Mouse (Mus musculus) hindbrain, embryonic 12.5 days (tissue): ENCODE measurements at regions not wholly inside any gene's neighbourhood (a gene's known extent, or its start where the extent isn't known, plus 50 kb on each side); places are given as distances from the start of the nearest gene placed in this dataset.

Experiments
- ATAC-seq: fragments of 200-750 bp; cut with Nextera tagmentation; 2 replicates; pipeline ENCODE4 v1.8.0; 2017; ENCODE audit warnings: moderate TSS enrichment; ENCODE audit not compliant: low FRiP score
- H3K27ac ChIP-seq: fragments of 300-500 bp; sonication (generic); 2 replicates; pipeline ENCODE4 v1.5.1; 2016; ENCODE audit warnings: mild to moderate bottlenecking
- H3K27me3 ChIP-seq: fragments of 300-500 bp; sonication (generic); 2 replicates; pipeline ENCODE4 v1.6.1; 2016; ENCODE audit warnings: mild to moderate bottlenecking
- H3K36me3 ChIP-seq: fragments of 300-500 bp; sonication (generic); 2 replicates; pipeline ENCODE4 v1.6.1; 2016; ENCODE audit warnings: mild to moderate bottlenecking
- H3K4me1 ChIP-seq: fragments of 300-500 bp; sonication (generic); 2 replicates; pipeline ENCODE4 v1.6.1; 2016
- H3K4me2 ChIP-seq: fragments of 300-500 bp; sonication (generic); replicated peaks from 2 replicates; pipeline ENCODE4 v1.6.1; 2016; ENCODE audit warnings: mild to moderate bottlenecking
- H3K4me3 ChIP-seq: fragments of 300-500 bp; sonication (generic); 2 replicates; pipeline ENCODE4 v1.5.1; 2016; ENCODE audit warnings: mild to moderate bottlenecking
- H3K9ac ChIP-seq: fragments of 300-500 bp; sonication (generic); 2 replicates; pipeline ENCODE4 v1.6.1; 2016; ENCODE audit warnings: mild to moderate bottlenecking, moderate library complexity
- H3K9me3 ChIP-seq: fragments of 300-500 bp; sonication (generic); replicated peaks from 2 replicates; pipeline ENCODE4 v1.6.1; 2016; ENCODE audit warnings: mild to moderate bottlenecking
- WGBS: fragments of 180-500 bp; shearing (Covaris S2); methylation state at CpG from one replicate; pipeline ENCODE4 v1.1.7; 2016; 5-methylcytosine and 5-hydroxymethylcytosine counted together

- Histone ChIP-seq H3K4me1 (no peaks in the 10 kb centered on the region), H3K4me2 (no peak overlapping the region), H3K9ac (no peak overlapping the region), H3K27ac (no peak overlapping the region), H3K9me3 (no peaks in the 10 kb centered on the region), H3K36me3 (no peaks in the 10 kb centered on the region), H3K4me3 (no peak overlapping the region), H3K27me3 (no peaks in the 10 kb centered on the region)
- ATAC-seq = no peak
- 73% methylated on average over 3 of the region's 3 CpGs for WGBS
Observed at GRCm38 (mm10) chr15:52899822-52900221, 984.9 kb upstream of the Gm7489 start.

DNA sequence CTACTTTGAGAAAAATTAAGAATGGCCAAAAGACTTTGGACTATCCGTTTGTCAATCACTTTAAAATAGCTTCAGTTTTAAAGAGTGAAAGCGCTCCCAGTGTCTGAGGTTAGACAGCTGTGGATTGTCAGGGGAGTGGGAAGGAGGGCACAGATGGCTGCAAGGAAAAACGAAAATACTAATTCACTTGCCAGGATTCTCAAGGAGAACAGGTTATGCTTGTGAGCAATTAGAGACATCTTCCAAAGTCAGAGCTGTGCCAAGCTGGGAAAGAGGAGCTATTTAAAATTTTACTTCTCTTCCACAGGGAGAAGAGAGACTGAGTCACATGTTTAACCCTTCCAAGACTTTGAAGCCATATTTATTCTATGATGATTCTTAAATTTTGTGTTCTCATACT is 979.5 kb upstream of the Gm7489 start:
- H3K36me3 ChIP-seq = no peaks in the 10 kb centered on the region
- ATAC-seq = no peak
- H3K4me3 ChIP-seq = no peak overlapping the region
- H3K9me3 ChIP-seq = no peaks in the 10 kb centered on the region
- H3K27me3 ChIP-seq = no peaks in the 10 kb centered on the region
- no peaks in the 10 kb centered on the region for H3K4me1 ChIP-seq
- no peak overlapping the region for H3K27ac ChIP-seq
- no peak overlapping the region for H3K9ac ChIP-seq
- H3K4me2 ChIP-seq = no peak overlapping the region
- 73% methylated on average over 3 of the region's 3 CpGs for WGBS

- WGBS = 45% methylated on average over 1 of the region's 1 CpGs
- Histone ChIP-seq H3K27me3 (no peaks in the 10 kb centered on the region), H3K9me3 (no peaks in the 10 kb centered on the region), H3K4me2 (no peak overlapping the region), H3K27ac (no peak overlapping the region), H3K4me1 (no peaks in the 10 kb centered on the region), H3K9ac (no peak overlapping the region), H3K4me3 (no peak overlapping the region), H3K36me3 (no peaks in the 10 kb centered on the region)
- no peak for ATAC-seq
Observed at GRCm38 (mm10) chr15:52907217-52907616, 977.5 kb upstream of the Gm7489 start.

- 76% methylated on average over 1 of the region's 1 CpGs for WGBS
- no peak overlapping the region for H3K4me3 ChIP-seq
- H3K9ac ChIP-seq = no peak overlapping the region
- H3K27me3 ChIP-seq = no peaks in the 10 kb centered on the region
- H3K4me1 ChIP-seq = no peaks in the 10 kb centered on the region
- no peaks in the 10 kb centered on the region for H3K36me3 ChIP-seq
- no peak for ATAC-seq
- H3K4me2 ChIP-seq = no peak overlapping the region
- no peak overlapping the region for H3K27ac ChIP-seq
- peaks cover 15% of the 10 kb centered on the region; the same call in 1 of the 2 replicates for H3K9me3 ChIP-seq
Observed at GRCm38 (mm10) chr15:52922277-52922676, 962.4 kb upstream of the Gm7489 start.

DNA sequence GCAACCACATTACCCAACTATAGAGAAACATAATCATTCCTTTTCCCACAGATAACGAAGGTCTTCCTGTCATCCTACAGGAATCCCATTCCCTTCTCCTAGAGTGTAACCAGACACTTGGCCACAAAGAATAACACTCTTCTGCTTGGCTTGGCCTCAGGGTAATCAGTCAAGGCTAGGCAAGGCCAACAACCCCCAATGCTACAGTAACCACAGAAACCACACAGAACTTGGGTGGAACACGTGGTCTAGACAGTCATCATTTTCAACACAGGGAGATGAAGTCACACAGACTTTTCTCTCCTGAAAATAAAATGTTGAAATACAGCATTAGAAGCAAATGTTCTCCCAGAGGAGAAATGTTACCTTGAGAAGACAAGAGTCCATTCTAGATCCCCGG is 956.3 kb upstream of the Gm7489 start:
- H3K27ac ChIP-seq = no peak overlapping the region
- H3K27me3 ChIP-seq = no peaks in the 10 kb centered on the region
- WGBS = 72% methylated on average over 3 of the region's 3 CpGs
- no peak overlapping the region for H3K9ac ChIP-seq
- H3K4me3 ChIP-seq = no peak overlapping the region
- no peaks in the 10 kb centered on the region for H3K36me3 ChIP-seq
- H3K4me1 ChIP-seq = no peaks in the 10 kb centered on the region
- no peak for ATAC-seq
- no peaks in the 10 kb centered on the region for H3K9me3 ChIP-seq
- H3K4me2 ChIP-seq = no peak overlapping the region

DNA sequence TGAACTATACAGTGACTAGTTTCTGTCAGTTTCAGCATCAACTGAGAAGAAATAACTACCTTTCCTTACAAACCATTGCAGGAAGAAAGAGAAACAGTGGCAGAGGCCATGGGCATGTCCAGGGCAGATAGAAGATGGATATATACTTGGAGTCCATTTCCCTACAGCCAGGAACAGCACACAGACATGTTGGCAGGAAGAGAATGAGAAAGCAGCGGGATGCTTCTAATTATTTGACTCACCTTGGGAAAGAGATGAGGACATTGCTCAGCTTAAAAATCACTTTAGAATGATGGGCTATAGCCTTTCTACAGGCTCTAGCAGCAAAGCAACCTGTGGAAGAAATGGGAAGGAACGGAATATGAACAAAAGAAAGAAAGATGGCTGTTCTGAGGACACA is 947.6 kb upstream of the Gm7489 start:
- Histone ChIP-seq H3K9ac (no peak overlapping the region), H3K4me3 (no peak overlapping the region), H3K36me3 (no peaks in the 10 kb centered on the region), H3K4me1 (no peaks in the 10 kb centered on the region), H3K9me3 (no peaks in the 10 kb centered on the region), H3K27ac (no peak overlapping the region), H3K27me3 (no peaks in the 10 kb centered on the region), H3K4me2 (no peak overlapping the region)
- ATAC-seq = no peak
- 86% methylated on average over 2 of the region's 2 CpGs for WGBS

DNA sequence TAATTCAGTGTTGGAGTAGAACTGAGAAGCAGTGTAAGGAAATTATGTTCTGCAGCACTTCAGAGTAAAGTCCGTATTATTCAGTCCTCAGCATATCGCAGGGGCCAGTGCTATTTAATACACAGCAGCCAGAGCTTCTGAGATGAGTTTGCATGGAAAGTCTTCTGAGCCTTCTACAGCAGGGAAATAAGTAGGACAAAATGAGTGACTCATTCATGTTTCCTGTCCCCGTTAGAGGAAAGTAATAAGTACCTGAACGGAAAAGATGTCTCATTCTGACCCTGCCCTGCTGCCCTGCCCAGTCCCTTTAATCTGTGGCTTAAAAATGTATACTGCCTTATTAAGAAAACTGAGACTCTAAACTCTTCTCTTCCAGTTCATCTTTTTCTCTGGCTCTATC is 940.1 kb upstream of the Gm7489 start:
- Histone ChIP-seq H3K4me3 (no peak overlapping the region), H3K9me3 (no peaks in the 10 kb centered on the region), H3K4me2 (no peak overlapping the region), H3K27me3 (no peaks in the 10 kb centered on the region), H3K36me3 (no peaks in the 10 kb centered on the region), H3K27ac (no peak overlapping the region), H3K4me1 (no peaks in the 10 kb centered on the region), H3K9ac (no peak overlapping the region)
- no peak for ATAC-seq
- 90% methylated on average over 4 of the region's 4 CpGs for WGBS

DNA sequence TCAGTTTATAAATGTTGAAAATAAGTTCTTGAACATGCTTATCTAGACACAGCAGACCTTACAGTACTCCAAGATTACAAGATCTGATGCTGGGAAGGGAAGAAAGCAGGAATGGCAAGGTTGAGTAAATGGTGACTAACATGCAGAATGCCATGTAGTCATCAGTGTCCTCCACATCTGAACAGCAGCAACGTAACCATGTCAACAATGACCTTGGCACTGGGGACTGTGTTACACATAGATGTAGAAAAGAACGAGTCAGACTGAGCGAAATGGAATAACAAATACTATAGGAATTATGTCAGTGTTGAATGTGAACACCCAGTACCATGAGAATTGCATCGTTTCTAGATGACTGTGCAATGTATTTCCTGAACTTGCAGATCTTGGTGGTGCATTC is 936.5 kb upstream of the Gm7489 start:
- no peak overlapping the region for H3K4me2 ChIP-seq
- no peak overlapping the region for H3K9ac ChIP-seq
- no peak for ATAC-seq
- H3K27me3 ChIP-seq = no peaks in the 10 kb centered on the region
- H3K4me3 ChIP-seq = no peak overlapping the region
- WGBS = 96% methylated on average over 4 of the region's 4 CpGs
- H3K36me3 ChIP-seq = no peaks in the 10 kb centered on the region
- H3K27ac ChIP-seq = no peak overlapping the region
- H3K9me3 ChIP-seq = no peaks in the 10 kb centered on the region
- H3K4me1 ChIP-seq = no peaks in the 10 kb centered on the region

- H3K4me1 ChIP-seq = no peaks in the 10 kb centered on the region
- H3K9ac ChIP-seq = no peak overlapping the region
- no peak overlapping the region for H3K27ac ChIP-seq
- ATAC-seq = no peak
- no peaks in the 10 kb centered on the region for H3K27me3 ChIP-seq
- H3K9me3 ChIP-seq = no peaks in the 10 kb centered on the region
- no peak overlapping the region for H3K4me2 ChIP-seq
- H3K36me3 ChIP-seq = no peaks in the 10 kb centered on the region
- WGBS = 76% methylated on average over 1 of the region's 1 CpGs
- no peak overlapping the region for H3K4me3 ChIP-seq
Observed at GRCm38 (mm10) chr15:52953480-52953879, 931.2 kb upstream of the Gm7489 start.

GRCm38 (mm10) chr15:52954715-52955593 is 929.8 kb upstream of the Gm7489 start:
- Histone ChIP-seq H3K9ac (no peak overlapping the region), H3K9me3 (no peaks in the 10 kb centered on the region), H3K4me1 (no peaks in the 10 kb centered on the region), H3K27me3 (no peaks in the 10 kb centered on the region), H3K36me3 (no peaks in the 10 kb centered on the region), H3K4me3 (no peak overlapping the region), H3K27ac (no peak overlapping the region), H3K4me2 (no peak overlapping the region)
- no peak for ATAC-seq
- WGBS = 79% methylated on average over 7 of the region's 7 CpGs

DNA sequence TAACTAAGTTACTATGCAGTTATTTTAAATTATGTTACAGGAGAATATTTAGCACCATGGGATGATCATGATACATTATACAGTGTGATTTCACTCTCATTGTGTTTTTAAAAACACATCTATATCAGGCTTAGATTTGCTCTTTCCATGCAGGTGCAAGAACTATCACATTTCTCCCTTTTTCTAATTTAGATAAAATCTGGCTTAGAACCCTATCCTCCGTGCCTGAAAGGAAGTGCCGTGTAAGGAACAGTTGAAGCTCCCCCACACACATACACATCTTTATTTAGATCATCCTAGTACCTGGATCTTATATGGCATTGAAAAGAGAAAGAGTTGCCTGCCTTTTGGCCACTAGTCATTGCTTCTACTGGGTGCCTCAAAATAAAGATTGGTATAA is 925.0 kb upstream of the Gm7489 start:
- Histone ChIP-seq H3K9me3 (no peaks in the 10 kb centered on the region), H3K36me3 (no peaks in the 10 kb centered on the region), H3K4me3 (no peak overlapping the region), H3K27ac (no peak overlapping the region), H3K4me2 (no peak overlapping the region), H3K9ac (no peak overlapping the region), H3K4me1 (no peaks in the 10 kb centered on the region; the same call in 1 of the 2 replicates), H3K27me3 (no peaks in the 10 kb centered on the region)
- 93% methylated on average over 2 of the region's 2 CpGs for WGBS
- ATAC-seq = no peak

GRCm38 (mm10) chr15:52961491-52961890 is 923.2 kb upstream of the Gm7489 start:
- Histone ChIP-seq H3K27me3 (no peaks in the 10 kb centered on the region), H3K4me3 (no peak overlapping the region), H3K9ac (no peak overlapping the region), H3K27ac (no peak overlapping the region), H3K9me3 (no peaks in the 10 kb centered on the region), H3K4me2 (no peak overlapping the region), H3K36me3 (no peaks in the 10 kb centered on the region), H3K4me1 (no peaks in the 10 kb centered on the region; the same call in 1 of the 2 replicates)
- 84% methylated on average over 3 of the region's 3 CpGs for WGBS
- ATAC-seq = no peak

DNA sequence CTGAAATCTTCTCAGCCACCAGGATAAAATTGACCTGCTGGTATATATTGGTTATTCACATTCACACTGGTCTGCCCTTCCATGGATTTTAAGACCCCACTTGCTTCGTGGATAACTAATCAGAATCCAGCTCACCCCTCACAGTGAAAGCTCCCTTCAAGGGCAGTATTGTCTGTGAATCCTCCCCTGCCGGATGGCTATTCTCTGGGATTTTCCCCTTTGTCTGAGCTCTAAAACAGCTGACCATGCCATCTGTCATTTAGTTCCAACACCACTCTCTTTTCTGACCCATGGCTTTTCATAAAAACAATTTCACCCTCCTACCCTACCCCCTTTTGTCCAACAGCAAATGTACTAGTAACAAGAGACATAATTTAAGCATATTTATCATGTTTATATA is 920.8 kb upstream of the Gm7489 start:
- Histone ChIP-seq H3K4me1 (peaks cover 4% of the 10 kb centered on the region), H3K4me3 (no peak overlapping the region), H3K9me3 (no peaks in the 10 kb centered on the region), H3K27ac (no peak overlapping the region), H3K27me3 (no peaks in the 10 kb centered on the region), H3K36me3 (no peaks in the 10 kb centered on the region), H3K9ac (no peak overlapping the region), H3K4me2 (no peak overlapping the region)
- ATAC-seq = peak; percentile 82
- 14% methylated on average over 2 of the region's 2 CpGs for WGBS
